In genomic region chr14:66475026-66475425, GRCm38 (mm10) we compare ENCODE assay signal across 14 mouse cellular contexts.
DNase-seq lines count a peak whose midpoint lies in the region; ATAC-seq and TF ChIP-seq lines count a peak whose summit lies in the region.
"Had no signal": no experiment of that assay in that cellular context is flagged by ENCODE, and none has a peak within 500 bp of the region (broad histone marks: within the 10 kb centered on the region; RNA-seq: fewer than 3 reads in every experiment).

No protein-coding gene starts in this region.

- in situ Hi-C loops in Patski (cut with MboI; ENCODE audit: low pct_unique_long_range_greater_than_20kb): no loop called here

- no peak overlapping the region for H3K4me3 ChIP-seq in layer of hippocampus, adult 2 months
- no peak overlapping the region for H3K4me3 ChIP-seq in lung, postnatal 0 days (ENCODE audit: low read depth, low read length)
- H3K4me3 ChIP-seq: embryonic facial prominence, embryonic 15.5 days; hindbrain, embryonic 12.5 days; liver, embryonic 15.5 days had no signal

- no peak overlapping the region for H3K27ac ChIP-seq in layer of hippocampus, adult 2 months
- H3K27ac ChIP-seq in lung, postnatal 0 days (ENCODE audit: low read length): no peak overlapping the region
- H3K27ac ChIP-seq: embryonic facial prominence, embryonic 15.5 days; hindbrain, embryonic 12.5 days; liver, embryonic 15.5 days had no signal

- WGBS in lung, postnatal 0 days: 58% methylated on average over 1 of the region's 1 CpGs

- no peak overlapping the region for H3K4me2 ChIP-seq in lung, postnatal 0 days (replicated peaks; ENCODE audit: low read depth, low read length)
- H3K4me2 ChIP-seq: embryonic facial prominence, embryonic 15.5 days; hindbrain, embryonic 12.5 days; liver, embryonic 15.5 days had no signal

- no peaks in the 10 kb centered on the region for H3K27me3 ChIP-seq in Patski
- H3K27me3 ChIP-seq in lung, postnatal 0 days (replicated peaks; ENCODE audit: insufficient read depth, low read length): no peaks in the 10 kb centered on the region
- H3K27me3 ChIP-seq: embryonic facial prominence, embryonic 15.5 days; hindbrain, embryonic 12.5 days; liver, embryonic 15.5 days had no signal

- H3K9me3 ChIP-seq in lung, postnatal 0 days (ENCODE audit: low read length): no peaks in the 10 kb centered on the region
- H3K9me3 ChIP-seq: embryonic facial prominence, embryonic 15.5 days; hindbrain, embryonic 12.5 days; liver, embryonic 15.5 days had no signal

- intact Hi-C loops in heart, postnatal 25 days (cut with DNase I): loop anchor here (10.0 kb wide), 1 partner anchor 60 kb away; no protein-coding TSS in a partner anchor

- no peaks in the 10 kb centered on the region for H3K36me3 ChIP-seq in lung, postnatal 0 days (ENCODE audit: insufficient read depth, low read length)
- H3K36me3 ChIP-seq: embryonic facial prominence, embryonic 15.5 days; hindbrain, embryonic 12.5 days; liver, embryonic 15.5 days had no signal

- H3K4me1 ChIP-seq in lung, postnatal 0 days (ENCODE audit: insufficient read depth, low read depth, low read length): no peaks in the 10 kb centered on the region
- H3K4me1 ChIP-seq: liver, embryonic 15.5 days had no signal

- CTCF ChIA-PET in Patski (lab: Charles Lee): interaction anchor here (1.0 to 1.8 kb wide), 3 partner anchors 12 to 24 kb away, joined by 3 to 5 read pairs (median 5); no protein-coding TSS in a partner anchor

- no peak for TF ChIP-seq EP300 in lung, postnatal 0 days (IDR thresholded peaks at IDR 0.05)

- POLR2A ChIA-PET in Patski (lab: Charles Lee): no interaction called here

- peak; percentile 8 to 74 for DNase-seq in adrenal gland, adult (ENCODE audit: inconsistent age in 2 of 2, low spot score in 1 of 2)
- DNase-seq in adrenal gland, postnatal 4 days (ENCODE audit: low spot score in 2 of 2): no peak
- DNase-seq in layer of hippocampus, adult 2 months (ENCODE audit: low spot score in 2 of 2): peak in 1 of 2 experiments; percentile 23
- no peak for DNase-seq in layer of hippocampus, postnatal 10 days (ENCODE audit: low spot score in 2 of 2)
- DNase-seq in Patski (ENCODE audit: low read depth, low spot score): no peak
- DNase-seq in lung, postnatal 0 days (ENCODE audit: low spot score): peak; percentile 83
- DNase-seq in ovary, postnatal 14 days (ENCODE audit: low spot score): no peak
- no peak for DNase-seq in heart, postnatal 25 days (ENCODE audit: low spot score)
- DNase-seq: cerebellum, adult 8-10 months; midbrain, embryonic 14.5 days; thymus, postnatal 36 days had no signal

- peak; percentile 68 for TF ChIP-seq CTCF in layer of hippocampus, adult 2 months (conservative IDR thresholded peaks at IDR 0.05)
- peak; percentile 48 for TF ChIP-seq CTCF in Patski (IDR thresholded peaks at IDR 0.05)
- peak; percentile 38; the same call in 1 of the 2 replicates for TF ChIP-seq CTCF in lung, postnatal 0 days (IDR thresholded peaks at IDR 0.05)

- no peak for ATAC-seq in Patski
- ATAC-seq in lung, postnatal 0 days: 0 out of 2 replicates have a peak, but pooled peaks have one; percentile 40

- no peak overlapping the region for H3K9ac ChIP-seq in lung, postnatal 0 days (replicated peaks; ENCODE audit: low read depth)
- H3K9ac ChIP-seq: embryonic facial prominence, embryonic 15.5 days; hindbrain, embryonic 12.5 days; liver, embryonic 15.5 days had no signal

Comparison
In these comparisons a context has a peak if more than half of its experiments do, and no peak if none do; other contexts are left out.
1. DNase-seq: peak in adrenal gland, adult (2 of 2) and lung, postnatal 0 days (single experiment); none in adrenal gland, postnatal 4 days (0 of 2), layer of hippocampus, postnatal 10 days (0 of 2), Patski (single experiment), ovary, postnatal 14 days (single experiment) and heart, postnatal 25 days (single experiment).
2. Peak in every context shown above with its lines, with median percentiles within 50 percentile points of each other: CTCF ChIP-seq.